Mouse (Mus musculus): ENCODE measurements around the gene Pidd1.

Gene Pidd1

GRCm38 (mm10) chr7:141435856-141436522 lies 7.8 kb downstream of the Pidd1 start:
- DNase-seq (ENCODE audit: low read depth, low spot score): no peak

DNA sequence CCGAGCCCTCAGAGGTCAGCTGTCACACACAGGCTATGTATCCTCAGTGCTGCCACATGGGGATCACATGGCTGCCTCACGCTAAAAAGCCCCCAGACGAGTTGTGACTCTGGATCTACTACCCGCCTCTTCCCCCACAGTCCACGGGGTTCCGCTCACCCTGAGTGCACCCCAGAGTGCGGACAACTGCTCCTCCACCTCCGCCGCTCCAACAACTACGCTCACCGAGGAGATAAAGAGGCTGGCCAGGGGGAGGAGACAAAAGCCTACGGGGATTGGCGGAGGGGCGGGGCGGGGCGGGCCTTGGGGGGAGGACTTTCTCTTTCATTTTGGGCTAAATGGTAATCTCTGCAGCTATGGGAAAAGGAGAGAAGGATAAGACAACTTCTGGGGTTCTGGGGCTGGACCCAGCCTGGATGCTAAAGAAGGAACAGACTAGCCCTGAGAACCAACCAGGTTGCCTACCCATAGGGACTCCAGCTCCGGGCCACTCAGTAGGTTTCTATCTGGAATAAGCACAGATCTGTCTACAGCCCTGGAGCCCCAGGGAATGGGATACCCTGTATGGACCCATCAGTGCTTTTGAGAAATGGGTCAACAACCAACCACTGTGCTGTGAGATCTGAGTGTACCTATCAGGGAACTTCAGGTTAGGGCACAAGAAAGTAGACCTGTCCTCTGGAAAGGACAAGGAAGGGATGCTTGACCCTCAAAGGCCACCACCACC lies 8.5 kb downstream of the Pidd1 start:
- no peak for DNase-seq (ENCODE audit: low read depth, low spot score)

DNA sequence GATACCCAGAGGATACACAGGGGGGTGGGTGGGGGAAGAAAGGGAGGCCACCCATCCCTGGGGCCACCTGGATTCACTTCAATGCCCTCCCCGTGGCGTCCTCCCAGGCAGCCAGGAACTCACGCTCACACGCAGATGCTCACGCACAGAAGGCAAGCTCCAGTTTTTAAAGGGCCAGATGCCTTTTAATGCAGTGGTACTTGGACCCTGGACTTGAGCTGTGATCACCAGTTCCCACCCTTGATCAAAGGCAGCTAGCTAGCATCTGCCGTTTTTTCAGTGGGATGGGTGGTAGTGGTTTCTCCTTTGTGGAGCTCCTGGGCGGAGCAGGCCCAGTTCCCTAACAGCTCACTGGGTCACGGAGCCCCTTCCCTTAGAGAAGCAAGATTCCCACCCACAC lies 9.4 kb downstream of the Pidd1 start:
- no peak for DNase-seq (ENCODE audit: low read depth, low spot score)

GRCm38 (mm10) chr7:141433517-141434400 lies 10.1 kb downstream of the Pidd1 start:
- DNase-seq (ENCODE audit: low read depth, low spot score): no peak

GRCm38 (mm10) chr7:141432741-141433516 lies 10.9 kb downstream of the Pidd1 start:
- no peak for DNase-seq (ENCODE audit: low read depth, low spot score)

- no peak for DNase-seq (ENCODE audit: low read depth, low spot score)
These were observed 11.6 kb downstream of the Pidd1 start for GRCm38 (mm10) chr7:141432186-141432611.

DNA sequence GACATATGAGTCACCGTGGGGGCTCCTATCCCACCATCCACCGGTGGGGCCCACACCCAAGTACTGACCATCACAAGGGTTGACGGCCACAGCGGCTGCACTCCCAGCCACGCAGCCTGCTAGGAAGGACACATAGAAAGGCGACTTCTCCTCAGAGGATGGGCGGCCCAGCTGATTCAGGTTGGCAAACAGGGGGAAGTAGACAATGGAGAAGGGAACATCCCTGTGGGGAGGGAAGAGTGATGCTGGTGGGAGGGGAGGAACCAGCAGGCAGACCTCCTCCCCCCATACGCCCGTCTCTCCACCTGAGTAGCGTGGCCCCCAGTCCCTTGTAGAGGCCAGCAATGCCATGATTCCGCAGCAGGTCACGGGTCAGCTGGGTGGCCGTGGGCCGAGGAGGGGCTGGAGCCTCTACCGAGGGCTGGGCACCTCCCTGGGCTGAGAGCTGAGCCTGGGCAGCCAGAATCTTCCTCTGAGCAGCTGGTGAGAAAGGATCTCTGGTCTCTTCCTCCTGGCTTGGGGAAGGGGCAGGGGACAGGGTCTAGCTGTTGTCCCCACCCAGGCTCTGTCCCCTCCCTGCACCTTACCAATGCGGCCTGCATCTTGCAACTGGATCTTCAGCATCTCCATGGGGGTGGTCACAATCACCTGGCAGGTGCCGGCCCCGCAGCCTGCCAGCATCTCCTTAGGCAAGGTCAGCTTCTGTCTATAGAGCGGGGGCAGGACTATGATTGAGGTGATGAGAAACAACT lies 12.2 kb downstream of the Pidd1 start:
- DNase-seq (ENCODE audit: low read depth, low spot score): no peak

- DNase-seq (ENCODE audit: low read depth, low spot score): no peak
These were observed 13.1 kb downstream of the Pidd1 start for GRCm38 (mm10) chr7:141430585-141431240.

DNA sequence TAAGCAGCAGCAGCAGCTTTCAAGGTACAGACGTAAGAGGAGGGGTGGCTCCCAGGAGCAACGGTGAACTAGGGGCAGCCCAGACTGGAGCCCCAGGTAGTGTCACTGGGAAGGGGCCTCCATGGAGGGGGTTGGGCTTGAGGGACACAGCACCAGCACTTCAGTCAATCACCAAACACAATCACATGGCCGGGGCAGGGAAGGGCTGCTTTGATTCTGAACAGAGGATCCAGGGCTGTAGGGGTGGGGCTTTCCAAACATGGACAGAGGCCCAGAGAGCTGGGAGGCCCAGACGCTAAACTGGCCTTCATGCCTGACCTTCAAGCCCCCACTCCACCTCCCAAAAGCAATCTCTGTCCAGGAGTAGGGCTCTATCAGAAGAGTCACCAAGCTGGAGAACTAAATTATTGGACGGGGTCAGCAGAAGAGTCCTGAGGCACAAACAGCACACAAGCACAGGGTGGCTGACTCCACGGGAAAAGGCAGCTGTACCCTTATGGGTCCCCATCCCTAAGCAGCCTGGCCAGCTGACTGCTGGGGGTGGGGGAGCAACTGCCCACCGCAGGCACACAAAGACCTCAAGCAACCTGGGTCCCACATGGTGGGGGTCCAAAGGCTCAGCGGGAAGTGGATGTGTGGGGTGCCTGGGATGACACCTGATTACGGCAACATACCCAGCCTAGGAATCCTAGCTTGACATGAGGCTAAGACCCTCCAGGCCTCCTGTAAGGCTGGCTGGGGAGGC lies 13.8 kb downstream of the Pidd1 start:
- DNase-seq (ENCODE audit: low read depth, low spot score): no peak

DNA sequence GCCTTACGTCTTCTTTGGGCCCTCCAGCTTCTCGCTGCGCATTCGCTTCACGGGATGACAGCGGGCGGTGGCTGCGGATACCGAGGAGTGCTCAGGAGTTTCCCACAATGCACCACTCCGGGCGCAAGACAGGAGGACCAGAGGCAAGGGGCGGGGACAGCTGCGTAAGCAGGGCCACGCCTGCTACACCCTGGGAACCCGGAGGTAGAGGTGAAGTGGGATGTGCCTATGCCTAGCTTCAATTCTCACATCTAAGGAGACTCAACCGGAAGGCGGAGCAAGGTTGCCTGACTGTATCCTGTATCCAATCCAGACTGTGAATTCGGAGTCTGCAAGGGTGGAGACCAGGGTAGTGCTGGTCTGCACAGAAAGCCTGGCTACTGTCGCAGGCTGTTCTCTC lies 14.5 kb downstream of the Pidd1 start, which contains the start of gene Cend1:
TSS of gene Cend1 (minus strand) at position 182 of the 400 bp plus-strand sequence.
- DNase-seq (ENCODE audit: low read depth, low spot score): peak; percentile 96

- no peak for DNase-seq (ENCODE audit: low read depth, low spot score)
These were observed 15.1 kb downstream of the Pidd1 start for GRCm38 (mm10) chr7:141428701-141429100.

- no peak for DNase-seq (ENCODE audit: low read depth, low spot score)
These were observed 16.7 kb downstream of the Pidd1 start for GRCm38 (mm10) chr7:141426948-141427730.

GRCm38 (mm10) chr7:141423811-141424210 lies 20.0 kb downstream of the Pidd1 start:
- no peak for DNase-seq (ENCODE audit: low read depth, low spot score)

- DNase-seq (ENCODE audit: low read depth, low spot score): no peak
These were observed 23.7 kb downstream of the Pidd1 start for GRCm38 (mm10) chr7:141420030-141420702.

- no peak for DNase-seq (ENCODE audit: low read depth, low spot score)
These were observed 24.9 kb downstream of the Pidd1 start for GRCm38 (mm10) chr7:141418970-141419369.

GRCm38 (mm10) chr7:141417731-141418681 lies 25.8 kb downstream of the Pidd1 start:
- no peak for DNase-seq (ENCODE audit: low read depth, low spot score)

Measured in ES-CJ7 (cell line).